Mouse (Mus musculus) left cerebral cortex, postnatal 4 days (tissue): ENCODE data around the gene Cnnm2. TPM values are rescaled to one million over a fixed set of nuclear protein-coding genes. Genes with fewer than 3 reads are reported as not detected.
"Not testable (repeated sequence)": the region's sequence is repeated elsewhere in the genome, so short reads cannot be mapped to it uniquely, and the experiment has no call there.

Source experiments
- DNase-seq: peaks from one replicate; pipeline ENCODE4 v3.0.0-alpha.2; 2022
- intact Hi-C: fragments of 180-260 bp; cut with DNase I; formaldehyde crosslinking; loops from one replicate; pipeline ENCODE4 v1.15.1; 2025
- total RNA-seq, 2 experiments: library from RNA; stranded (reverse); gene quantifications; 2 replicates each; pipeline ENCODE4 v1.2.3; 2021

The Cnnm2 gene
- total RNA-seq, 2 experiments from 2014 or later: 17.2 to 18.6 TPM

DNA sequence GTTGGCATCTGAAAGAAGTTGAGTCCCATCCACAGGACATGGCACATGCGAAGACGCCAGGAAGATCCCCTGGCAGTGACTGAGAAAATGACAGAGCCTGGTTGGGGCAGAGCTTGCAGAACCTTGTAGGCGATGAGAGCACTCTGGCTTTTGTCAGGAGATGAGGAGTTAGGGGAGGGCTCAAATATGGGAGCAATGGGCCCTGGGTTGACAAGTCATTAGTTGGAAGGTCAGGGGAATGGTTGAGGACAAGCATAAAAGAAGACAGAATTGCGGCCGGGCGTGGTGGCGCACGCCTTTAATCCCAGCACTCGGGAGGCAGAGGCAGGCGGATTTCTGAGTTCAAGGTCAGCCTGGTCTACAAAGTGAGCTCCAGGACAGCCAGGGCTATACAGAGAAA, 1.5 kb upstream of the Cnnm2 start:
- intact Hi-C loops: loop anchor here (2.0 to 10.0 kb wide), 2 partner anchors 109 to 225 kb away; no protein-coding TSS in a partner anchor
- DNase-seq: not testable (repeated sequence)

DNA sequence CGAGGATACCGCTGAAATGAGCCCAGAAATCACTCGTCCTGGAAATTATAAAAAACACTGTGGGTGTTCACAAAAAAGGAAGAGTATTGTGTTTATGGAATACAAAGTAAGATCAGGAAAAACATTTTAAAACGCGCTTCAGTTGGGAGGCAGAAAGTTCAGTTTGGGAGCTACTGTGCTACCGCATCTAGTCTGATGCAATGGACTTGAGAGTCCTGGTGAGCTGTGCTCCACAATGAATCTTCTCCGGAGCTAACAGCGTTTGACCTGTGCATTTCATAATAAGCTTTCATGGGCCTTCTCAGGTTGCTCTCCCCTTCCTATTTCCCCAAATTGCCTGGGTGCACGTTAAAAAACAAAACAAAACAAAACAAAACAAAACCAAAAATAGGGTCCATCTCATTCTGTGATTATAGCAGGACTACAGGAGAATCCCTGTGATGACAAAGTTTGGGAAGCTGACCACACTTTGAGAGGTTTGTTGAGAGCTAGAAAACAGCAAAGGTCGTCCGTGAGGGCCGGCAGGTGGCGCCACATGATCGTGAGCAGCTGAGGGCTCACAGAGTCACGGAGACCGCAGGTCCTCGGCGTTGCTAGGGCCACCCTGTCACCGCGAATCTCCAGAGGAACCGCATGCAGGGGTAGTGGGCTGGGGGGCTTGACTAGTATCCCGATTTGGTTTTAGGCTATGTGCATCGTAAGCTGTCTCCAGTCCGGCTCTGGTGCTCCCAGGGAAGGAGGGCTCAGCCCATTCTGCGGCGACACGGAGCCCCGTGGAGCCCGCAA, 828 bp upstream of the Cnnm2 start:
- peak; percentile 91 for DNase-seq
- intact Hi-C loops: loop anchor here (2.0 to 10.0 kb wide), 2 partner anchors 108 to 224 kb away; no protein-coding TSS in a partner anchor

DNA sequence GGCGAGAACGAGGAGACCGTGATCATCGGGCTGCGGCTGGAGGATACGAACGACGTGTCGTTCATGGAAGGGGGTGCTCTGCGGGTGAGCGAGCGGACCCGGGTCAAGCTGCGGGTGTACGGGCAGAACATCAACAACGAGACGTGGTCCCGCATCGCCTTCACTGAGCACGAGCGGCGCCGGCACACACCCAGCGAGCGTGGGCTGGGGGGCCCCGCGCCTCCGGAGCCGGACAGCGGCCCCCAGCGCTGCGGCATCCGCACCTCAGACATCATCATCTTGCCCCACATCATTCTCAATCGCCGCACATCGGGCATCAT, 535 bp downstream of the Cnnm2 start:
- DNase-seq: no peak
- intact Hi-C loops: loop anchor here (2.0 to 10.0 kb wide), 2 partner anchors 107 to 223 kb away; no protein-coding TSS in a partner anchor

DNA sequence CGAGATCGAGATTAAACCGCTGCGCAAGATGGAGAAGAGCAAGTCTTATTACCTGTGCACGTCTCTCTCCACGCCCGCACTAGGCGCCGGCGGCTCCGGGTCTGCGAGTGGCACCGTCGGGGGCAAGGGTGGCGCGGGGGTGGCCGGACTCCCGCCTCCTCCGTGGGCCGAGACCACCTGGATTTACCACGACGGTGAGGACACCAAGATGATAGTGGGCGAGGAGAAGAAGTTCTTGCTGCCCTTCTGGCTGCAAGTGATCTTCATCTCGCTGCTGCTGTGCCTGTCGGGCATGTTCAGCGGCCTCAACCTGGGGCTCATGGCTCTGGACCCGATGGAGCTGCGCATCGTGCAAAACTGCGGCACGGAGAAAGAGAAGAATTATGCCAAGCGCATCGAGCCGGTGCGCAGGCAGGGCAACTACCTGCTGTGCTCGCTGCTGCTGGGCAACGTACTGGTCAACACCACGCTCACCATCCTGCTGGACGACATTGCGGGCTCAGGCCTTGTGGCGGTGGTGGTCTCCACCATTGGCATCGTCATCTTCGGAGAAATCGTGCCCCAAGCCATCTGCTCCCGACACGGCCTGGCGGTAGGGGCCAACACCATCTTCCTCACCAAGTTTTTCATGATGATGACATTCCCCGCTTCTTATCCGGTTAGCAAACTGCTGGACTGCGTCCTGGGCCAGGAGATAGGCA, 1.0 kb downstream of the Cnnm2 start:
- intact Hi-C loops: loop anchor here (10.0 kb wide), 1 partner anchor 222 kb away; no protein-coding TSS in a partner anchor
- peak; percentile 42 for DNase-seq

DNA sequence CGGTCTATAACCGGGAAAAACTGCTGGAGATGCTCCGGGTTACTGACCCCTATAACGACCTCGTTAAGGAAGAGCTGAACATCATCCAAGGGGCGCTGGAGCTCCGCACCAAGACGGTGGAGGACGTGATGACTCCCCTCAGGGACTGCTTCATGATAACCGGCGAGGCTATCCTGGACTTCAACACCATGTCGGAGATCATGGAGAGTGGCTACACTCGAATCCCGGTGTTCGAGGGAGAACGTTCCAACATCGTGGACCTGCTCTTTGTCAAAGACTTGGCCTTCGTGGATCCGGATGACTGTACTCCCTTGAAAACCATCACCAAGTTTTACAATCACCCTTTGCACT, 1.6 kb downstream of the Cnnm2 start:
- intact Hi-C loops: loop anchor here (10.0 kb wide), 1 partner anchor 222 kb away; no protein-coding TSS in a partner anchor
- no peak for DNase-seq

DNA sequence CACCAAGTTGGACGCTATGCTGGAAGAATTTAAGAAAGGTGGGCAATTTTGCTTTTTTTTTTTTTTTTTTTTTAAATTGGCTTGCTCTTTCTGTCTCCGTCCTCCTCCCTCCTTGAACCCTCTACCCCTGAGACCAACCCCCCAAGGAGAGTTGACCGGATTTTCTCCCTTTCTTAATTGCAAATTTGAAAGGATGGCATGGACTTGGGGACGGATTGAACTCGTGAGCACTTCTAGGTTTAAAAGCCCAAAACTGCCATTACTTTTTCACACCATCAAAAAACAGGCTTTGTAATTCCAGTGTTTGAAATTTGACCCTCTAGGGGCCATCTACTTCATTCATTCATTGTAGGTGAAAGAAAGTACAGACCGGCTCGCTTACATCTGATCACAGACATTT, 2.0 kb downstream of the Cnnm2 start:
- intact Hi-C loops: loop anchor here (10.0 kb wide), 1 partner anchor 221 kb away; no protein-coding TSS in a partner anchor
- no peak for DNase-seq

DNA sequence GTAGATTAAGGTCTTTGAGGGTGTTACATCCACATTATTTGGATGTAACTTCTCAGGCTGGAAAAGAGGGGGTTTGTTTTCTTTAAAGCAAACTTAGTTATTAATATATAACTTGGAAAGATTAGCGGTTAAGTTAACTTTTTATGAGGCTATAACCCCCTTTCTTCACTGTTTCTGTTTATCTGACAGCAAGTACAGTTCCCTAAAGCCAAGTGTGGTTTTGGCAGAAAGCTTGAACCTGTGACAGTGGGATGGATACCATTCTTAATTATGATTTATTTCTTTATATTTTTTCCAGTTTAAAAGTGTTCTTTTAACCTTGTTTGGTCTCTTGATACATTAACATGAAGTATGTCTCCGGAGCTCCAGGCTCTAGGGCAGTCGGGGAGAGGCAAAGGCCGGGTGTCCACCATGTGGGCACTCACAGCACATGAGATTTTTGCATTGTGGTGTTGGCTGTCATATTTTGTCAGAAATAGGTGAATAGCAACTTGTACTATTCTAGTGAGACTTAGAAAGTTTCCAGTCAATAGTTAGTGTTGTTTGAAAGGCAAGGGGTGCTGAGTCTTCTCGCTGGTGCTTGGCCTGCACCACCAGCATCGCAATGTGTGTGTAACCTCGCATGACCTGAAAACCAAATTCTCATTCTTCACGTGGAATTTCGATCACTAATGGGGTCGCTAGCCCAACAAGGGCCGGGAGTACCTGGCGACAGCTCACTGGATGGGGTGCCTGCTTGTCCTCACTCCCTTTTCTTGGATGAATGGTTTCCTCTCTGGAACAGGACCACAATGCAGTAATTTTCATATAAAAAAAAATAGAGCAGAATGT, 2.8 kb downstream of the Cnnm2 start:
- no peak for DNase-seq
- intact Hi-C loops: loop anchor here (10.0 kb wide), 1 partner anchor 221 kb away; no protein-coding TSS in a partner anchor

DNA sequence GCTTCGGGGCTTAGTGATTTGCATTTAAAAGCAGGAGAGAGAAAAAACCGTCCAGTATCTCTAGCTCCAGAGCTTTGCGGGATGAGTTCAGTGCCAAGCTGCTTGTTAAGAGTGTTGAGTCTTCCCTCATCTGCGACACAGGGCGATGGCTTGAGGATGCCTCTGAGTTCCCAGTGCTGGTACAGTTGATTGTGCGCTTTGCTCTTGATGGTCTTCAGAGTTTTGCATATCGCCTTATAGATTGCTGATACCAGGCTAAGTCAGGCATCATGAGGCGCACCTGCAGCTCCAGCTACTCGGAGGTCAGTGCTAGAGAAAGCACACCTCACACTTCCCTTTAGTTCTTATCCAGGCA, 3.3 kb downstream of the Cnnm2 start:
- intact Hi-C loops: loop anchor here (10.0 kb wide), 1 partner anchor 220 kb away; no protein-coding TSS in a partner anchor
- no peak for DNase-seq

DNA sequence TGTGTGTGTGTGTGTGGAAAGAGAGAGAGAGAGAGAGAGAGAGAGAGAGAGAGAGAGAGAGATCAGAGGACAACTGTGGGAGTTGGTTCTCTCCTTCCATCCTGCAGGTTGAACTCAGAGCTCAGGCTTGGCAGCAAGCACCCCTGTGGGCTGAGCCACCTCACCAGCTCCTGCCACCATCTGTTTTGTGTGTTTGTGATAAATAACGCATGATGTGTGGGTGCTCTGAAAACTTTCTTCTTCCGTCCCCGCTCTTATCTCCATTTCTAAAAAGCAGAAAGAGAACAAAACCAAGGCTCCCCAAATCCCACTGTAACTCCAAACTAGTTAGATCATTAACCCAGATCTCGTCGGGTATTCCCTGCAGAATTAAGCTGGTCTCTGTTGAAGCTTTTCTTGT, 4.7 kb downstream of the Cnnm2 start:
- intact Hi-C loops: loop anchor here (10.0 kb wide), 1 partner anchor 219 kb away; no protein-coding TSS in a partner anchor
- no peak for DNase-seq

DNA sequence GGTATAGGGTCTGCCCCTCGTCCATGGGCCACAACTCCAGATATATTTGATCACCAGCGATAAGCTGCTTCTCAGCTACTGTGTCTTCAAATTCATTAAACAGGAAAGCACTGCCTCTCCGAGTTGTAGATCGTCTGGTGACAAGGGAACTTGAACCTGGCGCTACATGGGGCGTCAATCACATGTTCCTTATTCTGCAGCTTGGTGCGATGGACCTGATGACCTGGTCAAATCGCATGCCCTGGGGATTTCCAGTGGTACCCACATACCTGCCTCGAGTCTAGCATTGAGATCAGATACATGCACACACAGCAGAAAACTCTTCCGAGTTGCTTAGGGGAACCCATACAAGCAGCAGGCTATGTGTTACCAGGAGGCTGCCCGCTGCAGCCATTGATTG, 8.4 kb downstream of the Cnnm2 start:
- DNase-seq: no peak
- intact Hi-C loops: loop anchor here (10.0 kb wide), 1 partner anchor 215 kb away; no protein-coding TSS in a partner anchor

DNA sequence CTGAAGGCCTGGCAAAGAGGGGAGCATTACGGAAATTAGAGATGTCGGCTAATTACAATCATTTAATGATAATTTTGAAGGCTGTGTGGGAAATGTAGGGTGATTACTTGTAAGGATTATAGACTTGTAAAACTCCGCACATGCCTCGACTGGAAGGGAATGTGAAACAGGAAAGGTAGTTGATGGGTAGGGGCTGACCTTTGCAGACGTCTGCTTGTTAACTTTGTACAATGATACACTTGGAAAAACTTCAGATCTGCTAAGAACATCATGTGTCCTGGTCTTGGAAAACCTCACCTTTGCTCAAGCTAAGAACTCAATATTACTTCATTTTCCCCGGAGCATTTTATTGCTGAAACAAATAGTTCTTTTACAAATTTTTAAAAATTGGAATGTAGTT, 10.4 kb downstream of the Cnnm2 start:
- intact Hi-C loops: no loop called here
- no peak for DNase-seq

DNA sequence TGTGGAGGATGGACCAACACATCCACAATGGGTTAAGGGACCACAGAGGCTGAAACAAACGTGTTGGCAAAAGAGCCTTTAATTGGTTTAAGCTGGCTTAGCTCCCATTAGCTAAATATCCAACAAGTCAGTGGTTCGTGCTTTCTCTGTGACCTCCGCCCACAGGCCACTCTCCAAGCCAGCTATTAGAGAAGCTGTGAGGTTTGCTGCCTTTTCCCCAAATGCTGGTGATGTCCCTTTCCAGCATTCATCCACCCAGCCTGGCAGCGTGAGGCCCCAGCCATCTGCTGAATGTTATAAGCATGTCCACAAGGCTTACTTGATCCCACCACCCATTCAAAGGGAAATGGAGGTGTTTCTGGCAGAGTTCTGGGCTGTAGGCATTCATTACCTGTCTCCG, 15.0 kb downstream of the Cnnm2 start:
- intact Hi-C loops: no loop called here
- peak; percentile 30 for DNase-seq

DNA sequence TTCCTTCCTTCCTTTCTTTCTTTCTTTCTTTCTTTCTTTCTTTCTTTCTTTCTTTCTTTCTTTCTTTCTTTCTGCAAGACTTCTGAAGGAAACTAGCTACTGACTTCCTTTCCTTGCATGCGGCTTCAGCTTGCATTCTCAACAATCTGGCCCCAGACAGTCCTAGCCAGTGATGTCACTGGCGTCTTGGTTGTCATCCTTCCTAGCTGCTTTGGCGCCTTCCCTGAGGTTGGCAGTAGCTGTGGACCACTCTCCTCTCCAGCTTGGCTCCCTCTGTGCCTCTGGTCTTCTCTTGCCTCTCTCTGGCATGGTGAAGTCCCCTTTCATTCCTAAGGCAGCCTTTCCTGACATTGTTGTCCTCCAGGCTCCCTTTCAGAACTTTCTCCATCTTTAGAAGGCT, 15.5 kb downstream of the Cnnm2 start:
- peak; percentile 19 for DNase-seq
- intact Hi-C loops: no loop called here

DNA sequence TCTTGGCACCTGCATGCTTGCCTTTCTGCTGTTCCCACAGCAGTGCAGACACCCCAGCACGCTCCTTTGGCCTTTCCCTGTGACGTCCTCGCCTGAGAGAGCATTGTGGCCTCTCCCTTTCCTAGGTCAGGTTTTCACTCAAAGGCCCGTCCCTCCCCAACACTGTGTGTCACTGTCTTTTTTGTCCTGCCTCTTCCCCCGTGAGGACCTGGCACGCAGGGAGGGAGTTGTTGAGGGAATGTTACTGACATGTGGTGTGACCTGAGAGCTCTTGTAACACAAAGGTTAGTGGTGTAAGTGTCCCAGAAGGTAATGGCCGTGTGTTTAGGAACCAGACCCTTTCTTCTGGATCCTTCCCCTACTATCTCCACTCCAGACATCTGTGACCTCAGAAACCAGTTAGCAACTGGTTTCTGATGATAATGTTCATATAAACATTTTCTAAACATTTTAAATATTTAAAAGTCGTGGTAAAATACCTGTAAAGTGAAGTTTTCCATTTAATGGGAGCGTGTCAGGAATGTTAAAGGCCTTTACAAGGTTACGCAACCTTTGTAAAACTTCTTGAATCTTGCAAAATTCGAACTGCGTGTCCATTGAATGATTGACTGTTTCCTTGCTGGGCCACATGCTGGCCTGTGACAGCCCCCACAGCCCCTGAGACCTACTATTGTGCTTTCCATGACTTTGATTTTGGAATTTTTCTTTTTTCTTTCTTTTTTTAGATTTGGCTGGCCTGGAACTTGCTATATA, 16.7 kb downstream of the Cnnm2 start:
- intact Hi-C loops: no loop called here
- DNase-seq: no peak

DNA sequence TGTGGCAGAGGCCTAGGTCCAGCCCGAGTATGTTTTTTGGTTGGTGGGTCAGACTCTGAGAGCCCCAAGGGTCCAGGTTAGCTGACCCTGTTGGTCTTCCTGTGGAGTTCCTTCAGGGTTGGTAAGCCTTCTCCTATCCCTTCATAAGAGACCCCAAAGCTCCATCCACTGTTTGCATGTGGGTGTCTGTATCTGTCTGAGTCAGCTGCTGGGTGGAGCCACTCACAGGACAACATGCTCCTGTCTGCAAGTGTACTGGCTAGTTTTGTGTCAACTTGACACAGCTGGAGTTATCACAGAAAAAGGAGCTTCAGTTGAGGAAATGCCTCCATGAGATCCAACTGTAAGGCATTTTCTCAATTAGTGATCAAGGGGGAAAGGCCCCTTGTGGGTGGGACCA, 17.7 kb downstream of the Cnnm2 start:
- intact Hi-C loops, DNase-seq: not testable (repeated sequence)

DNA sequence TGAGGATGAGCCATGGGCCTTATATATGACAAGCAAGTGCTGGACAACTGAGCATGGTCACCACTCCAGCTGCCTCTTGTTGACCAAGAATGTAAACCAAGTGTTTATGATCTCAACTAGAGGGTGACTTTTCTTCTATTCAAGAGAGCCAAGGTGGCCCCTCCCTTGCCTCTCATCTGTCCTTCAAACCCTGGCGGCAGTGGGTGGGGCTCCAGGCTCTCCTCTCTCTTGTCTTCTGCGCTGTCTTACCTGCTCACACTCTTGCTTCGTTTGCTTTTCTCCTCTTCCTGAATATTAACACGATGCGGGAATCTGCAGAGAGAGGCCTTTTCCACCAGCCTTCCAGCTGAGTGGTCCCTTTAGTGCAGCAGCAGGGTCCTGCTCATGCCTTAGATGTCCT, 22.6 kb downstream of the Cnnm2 start:
- DNase-seq: no peak
- intact Hi-C loops: no loop called here

DNA sequence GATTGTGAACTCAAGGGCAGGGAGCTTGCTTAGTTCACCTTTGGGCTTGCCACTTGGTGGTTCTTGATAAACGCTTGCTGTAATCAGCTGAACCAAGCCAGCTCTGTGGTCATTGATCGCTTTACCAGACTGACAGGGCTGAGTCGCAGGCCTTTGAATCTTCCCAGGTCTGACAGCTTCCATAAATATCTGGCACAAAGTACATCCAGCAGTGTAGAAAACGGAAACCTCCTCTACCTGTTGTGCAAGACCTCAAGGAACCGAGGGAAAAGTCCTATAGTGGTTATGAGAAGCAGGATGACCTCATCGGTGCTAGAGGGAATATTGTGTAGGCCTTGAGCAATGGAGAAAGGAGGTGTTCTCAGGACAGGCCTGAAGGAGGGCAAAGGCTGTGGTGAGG, 23.1 kb downstream of the Cnnm2 start:
- intact Hi-C loops: no loop called here
- DNase-seq: no peak

DNA sequence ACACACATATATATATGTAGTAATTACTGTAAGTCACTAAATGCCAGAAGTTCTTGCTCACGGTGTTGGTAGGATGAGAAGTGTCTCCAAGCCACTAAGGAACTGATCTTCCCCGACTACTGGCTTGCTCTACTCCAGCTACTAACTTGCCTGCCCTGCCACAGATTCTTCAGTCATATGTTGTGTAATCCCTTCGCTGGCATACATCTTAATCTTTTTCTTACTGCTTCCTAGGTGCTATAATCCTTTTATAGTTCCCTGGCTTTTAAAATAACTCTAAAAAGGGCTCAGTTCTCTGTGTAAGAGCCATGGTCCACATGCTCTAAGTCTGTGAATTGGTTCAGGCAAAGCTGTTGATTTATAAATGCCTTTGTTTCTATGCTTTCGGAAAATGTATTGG, 24.2 kb downstream of the Cnnm2 start:
- DNase-seq: no peak
- intact Hi-C loops: no loop called here

DNA sequence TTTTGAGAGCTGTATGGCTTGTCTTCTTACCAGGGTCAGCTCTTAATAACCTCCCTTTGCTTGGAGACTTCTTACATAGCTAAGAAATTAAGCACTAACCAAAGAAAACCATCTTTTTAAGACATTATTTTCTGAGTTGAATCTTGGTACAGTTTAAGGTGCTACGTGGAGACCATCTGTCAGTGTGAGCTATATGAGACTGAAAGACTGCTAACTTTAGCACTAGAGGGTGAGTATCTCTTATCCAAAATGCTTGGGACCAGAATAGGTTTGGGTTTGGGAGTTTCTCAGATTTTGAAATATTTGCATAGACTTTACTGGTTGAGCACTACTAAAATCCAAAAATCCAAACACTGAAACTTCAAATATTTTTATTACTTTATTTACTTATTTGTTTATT, 28.4 kb downstream of the Cnnm2 start:
- no peak for DNase-seq
- intact Hi-C loops: no loop called here

DNA sequence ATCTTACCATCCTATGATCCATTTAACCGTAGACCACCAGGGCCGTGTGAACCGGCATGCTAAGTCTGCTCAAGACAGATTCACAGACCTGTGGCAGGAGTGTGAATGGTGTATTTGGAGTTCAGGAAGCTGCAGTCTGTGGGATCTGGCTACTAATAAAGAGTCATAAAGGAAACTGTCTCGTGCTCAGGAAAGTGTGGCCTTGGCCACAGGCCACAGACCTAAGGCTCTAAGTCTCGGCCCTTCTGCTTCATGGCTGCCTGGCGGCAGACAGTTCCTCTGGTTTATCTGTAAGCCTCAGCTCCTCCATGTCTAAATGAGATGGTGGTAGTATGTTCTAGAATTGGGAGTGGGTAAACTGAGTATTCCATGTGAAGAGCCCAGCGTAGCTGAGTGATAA, 30.0 kb downstream of the Cnnm2 start:
- DNase-seq: no peak
- intact Hi-C loops: no loop called here
